ENCODE assay signal across 10 mouse cellular contexts in genomic region chr17:66447007-66447312, GRCm38 (mm10). TPM values are rescaled to one million over a fixed set of nuclear protein-coding genes. Genes with fewer than 3 reads are reported as not detected.
DNase-seq lines count a peak whose midpoint lies in the region; ATAC-seq and TF ChIP-seq lines count a peak whose summit lies in the region.
"Had no signal": no experiment of that assay in that cellular context is flagged by ENCODE, and none has a peak within 500 bp of the region (broad histone marks: within the 10 kb centered on the region; RNA-seq: fewer than 3 reads in every experiment).

No protein-coding gene starts in this region.

- peak; percentile 71 for DNase-seq in cerebellum, adult 2 months
- DNase-seq in cerebellum, postnatal 10 days = no peak
- DNase-seq in ES-E14 (ENCODE audit: low read depth, low spot score) = no peak
- DNase-seq in midbrain, embryonic 11.5 days (ENCODE audit: low spot score, missing footprints) = no peak
- DNase-seq in c-Kit-positive CD71-positive TER-119-positive erythroid progenitor cells, embryonic 14.5 days (ENCODE audit: low spot score) = no peak
- no peak for DNase-seq in left cerebral cortex, postnatal 25 days (ENCODE audit: low spot score in 2 of 2)
- DNase-seq: adrenal gland, adult 8-10 months; layer of hippocampus, adult 9-11 months had no signal

- no peak for ATAC-seq in forebrain, embryonic 16.5 days
- ATAC-seq in midbrain, embryonic 11.5 days (ENCODE audit: low FRiP score) = no peak
- ATAC-seq in inflammation-experienced regulatory T-cells, adult 6 months = no peak

- 6% methylated on average over 7 of the region's 7 CpGs for WGBS in cerebellum, adult 2 months
- WGBS in forebrain, embryonic 16.5 days = 36% methylated on average over 7 of the region's 7 CpGs
- 10% methylated on average over 7 of the region's 7 CpGs for WGBS in midbrain, embryonic 11.5 days

- no peak for TF ChIP-seq CTCF in cerebellum, adult 2 months (IDR thresholded peaks at IDR 0.05; ENCODE audit: borderline replicate concordance, insufficient read depth, low read depth, low read length)

- no peaks in the 10 kb centered on the region for H3K27me3 ChIP-seq in cerebellum, adult 2 months (ENCODE audit: control insufficient read depth, insufficient read depth, low read length)
- no peaks in the 10 kb centered on the region for H3K27me3 ChIP-seq in forebrain, embryonic 16.5 days (replicated peaks; ENCODE audit: control insufficient read depth, insufficient read depth, low read length)
- no peaks in the 10 kb centered on the region for H3K27me3 ChIP-seq in midbrain, embryonic 11.5 days (ENCODE audit: control insufficient read depth, insufficient read depth, low read length)

- peak; percentile 42; the same call in 1 of the 2 replicates for TF ChIP-seq POLR2A in cerebellum, adult 2 months (IDR thresholded peaks at IDR 0.05; ENCODE audit: borderline replicate concordance, insufficient read depth, low read length)

- in situ Hi-C loops in ES-E14 (cut with MboI; ENCODE audit: low sequenced_read_pairs in 2 of 2, unreplicated experiment in 2 of 2) = no loop called here

- peaks cover 6% of the 10 kb centered on the region; the same call in 1 of the 2 replicates for H3K4me1 ChIP-seq in cerebellum, adult 2 months (ENCODE audit: control insufficient read depth, insufficient read depth, low read length)
- H3K4me1 ChIP-seq in ES-E14 (ENCODE audit: control insufficient read depth in 2 of 2, insufficient read depth in 2 of 2, low read length in 2 of 2, poor library complexity in 1 of 2) = peaks cover 5 to 22% of the 10 kb centered on the region in 2 experiments
- peaks cover 55% of the 10 kb centered on the region for H3K4me1 ChIP-seq in forebrain, embryonic 16.5 days (replicated peaks; ENCODE audit: control insufficient read depth, insufficient read depth, low read length)
- peaks cover 54% of the 10 kb centered on the region for H3K4me1 ChIP-seq in midbrain, embryonic 11.5 days (ENCODE audit: control insufficient read depth, insufficient read depth, low read length)

- H3K9ac ChIP-seq in ES-E14 (ENCODE audit: insufficient read depth, low read depth, low read length, poor library complexity, severe bottlenecking) = peak overlapping the region; percentile 63; the same call in 1 of the 2 replicates
- H3K9ac ChIP-seq in forebrain, embryonic 16.5 days (replicated peaks; ENCODE audit: low read depth, low read length) = peak overlapping the region; percentile 96
- peak overlapping the region; percentile 99 for H3K9ac ChIP-seq in midbrain, embryonic 11.5 days (ENCODE audit: low read length)

- peak overlapping the region; percentile 84 for H3K4me2 ChIP-seq in forebrain, embryonic 16.5 days (ENCODE audit: low read length)
- peak overlapping the region; percentile 95 for H3K4me2 ChIP-seq in midbrain, embryonic 11.5 days

- peaks cover 4% of the 10 kb centered on the region for H3K36me3 ChIP-seq in ES-E14 (ENCODE audit: control insufficient read depth, insufficient read depth, low read length, poor library complexity, severe bottlenecking)
- H3K36me3 ChIP-seq in forebrain, embryonic 16.5 days (ENCODE audit: control insufficient read depth, insufficient read depth) = no peaks in the 10 kb centered on the region
- no peaks in the 10 kb centered on the region for H3K36me3 ChIP-seq in midbrain, embryonic 11.5 days (ENCODE audit: control insufficient read depth, insufficient read depth, low read length)

- peak overlapping the region; percentile 92 for H3K4me3 ChIP-seq in cerebellum, adult 2 months (replicated peaks; ENCODE audit: insufficient read depth, low read depth, low read length)
- peak overlapping the region; percentile 88 to 90 for H3K4me3 ChIP-seq in ES-E14 (ENCODE audit: insufficient read depth in 1 of 2, low read depth in 1 of 2, low read length in 2 of 2, poor library complexity in 1 of 2, severe bottlenecking in 1 of 2)
- H3K4me3 ChIP-seq in forebrain, embryonic 16.5 days (replicated peaks; ENCODE audit: low read length) = peak overlapping the region; percentile 66
- peak overlapping the region; percentile 99 for H3K4me3 ChIP-seq in midbrain, embryonic 11.5 days (ENCODE audit: low read depth, low read length)

- H3K9me3 ChIP-seq in ES-E14 (ENCODE audit: control insufficient read depth, insufficient read depth, low read depth, low read length) = no peaks in the 10 kb centered on the region
- H3K9me3 ChIP-seq in forebrain, embryonic 16.5 days (ENCODE audit: control insufficient read depth, low read length) = no peaks in the 10 kb centered on the region
- no peaks in the 10 kb centered on the region for H3K9me3 ChIP-seq in midbrain, embryonic 11.5 days (ENCODE audit: control insufficient read depth, low read length)

- peak overlapping the region; percentile 99 for H3K27ac ChIP-seq in cerebellum, adult 2 months (ENCODE audit: insufficient read depth, low read length)
- H3K27ac ChIP-seq in ES-E14 (ENCODE audit: insufficient read depth, low read depth, low read length, poor library complexity, severe bottlenecking) = no peak overlapping the region
- H3K27ac ChIP-seq in forebrain, embryonic 16.5 days (ENCODE audit: low read length) = no peak overlapping the region
- no peak overlapping the region for H3K27ac ChIP-seq in midbrain, embryonic 11.5 days (ENCODE audit: low read depth, low read length)

- intact Hi-C loops in left cerebral cortex, postnatal 25 days (cut with DNase I) = loop anchor here (2.0 to 5.0 kb wide), 2 partner anchors 80 to 96 kb away; no protein-coding TSS in a partner anchor

TF ChIP-seq in ES-E14, 5 proteins besides CTCF, POLR2A, EP300 and RAD21:
- no peak for TF ChIP-seq ZC3H11A (IDR thresholded peaks at IDR 0.05; ENCODE audit: borderline replicate concordance, low read depth, low read length)
- no peak for TF ChIP-seq HCFC1 (IDR thresholded peaks at IDR 0.05; ENCODE audit: borderline replicate concordance, insufficient read depth, low read length)
- TF ChIP-seq MAFK (IDR thresholded peaks at IDR 0.05; ENCODE audit: insufficient read depth, low read depth, low read length) = no peak
- TF ChIP-seq CHD2 (IDR thresholded peaks at IDR 0.05; ENCODE audit: low read depth, low read length) = no peak
- TF ChIP-seq ZNF384 (IDR thresholded peaks at IDR 0.05; ENCODE audit: low read depth, low read length) = no peak
TF ChIP-seq in ES-E14: peak in this region for 0.

RNA-seq across cellular contexts. Expression of gene Mtcl1, which starts 2.6 kb away (rescaled TPM):
- 106 and 115 TPM in 2 replicates for polyA plus RNA-seq in cerebellum, adult 2 months (2012; rRNA removed)
- 75.8 and 104 TPM in 2 replicates for total RNA-seq in ES-E14 (2012; rRNA removed)
- 33.1 and 44.3 TPM in 2 replicates for polyA plus RNA-seq in forebrain, embryonic 16.5 days (2015; fragmentation: Nextera tagmentation; extraction: Ambion mirVana)
- 43.5 and 47.3 TPM in 2 replicates for polyA plus RNA-seq in midbrain, embryonic 11.5 days (2014; fragmentation: Nextera tagmentation; extraction: Ambion mirVana)
- under 1 TPM in 1 of 3 experiments, not detected in 2; 0.39 TPM for polyA plus RNA-seq in inflammation-experienced regulatory T-cells, adult 6 months (2017; shearing (Covaris generic))
- 10 to 100 TPM; 89.4 to 96.4 TPM for total RNA-seq in left cerebral cortex, postnatal 25 days (2021)

Comparison
In these comparisons a context has a peak if more than half of its experiments do, and no peak if none do; other contexts are left out.
1. DNase-seq: peak in cerebellum, adult 2 months (2 of 2); none in cerebellum, postnatal 10 days (0 of 2), ES-E14 (single experiment), midbrain, embryonic 11.5 days (single experiment), c-Kit-positive CD71-positive TER-119-positive erythroid progenitor cells, embryonic 14.5 days (single experiment) and left cerebral cortex, postnatal 25 days (0 of 2).
2. RNA of gene Mtcl1, which starts 2.6 kb away (polyA plus RNA-seq): 106 to 115 TPM in cerebellum, adult 2 months, 43.5 to 47.3 TPM in midbrain, embryonic 11.5 days and 33.1 to 44.3 TPM in forebrain, embryonic 16.5 days; 0.39 TPM in inflammation-experienced regulatory T-cells, adult 6 months; every median in the first group is over 10 times any median in the second.
3. Peak in every context shown above with its lines, with median percentiles within 50 percentile points of each other: H3K4me3 ChIP-seq and H3K9ac ChIP-seq.